Mouse (Mus musculus): Measurements from ENCODE around the gene Chga. TPM values are rescaled to one million over a fixed set of nuclear protein-coding genes. Genes with fewer than 3 reads are reported as not detected.

Chga gene
- total RNA-seq (2021): not detected
- long read RNA-seq, experiment 1: 0 reads
- long read RNA-seq, experiment 2: 0 reads

- intact Hi-C loops (cut with DNase I): no loop called here
- no peak for TF ChIP-seq CTCF (IDR thresholded peaks at IDR 0.05)
- Histone ChIP-seq H3K27ac (no peak within 1 kb of the TSS), H3K4me3 (no peak within 1 kb of the TSS)
- DNase-seq: peak; percentile 68
Observed at GRCm38 (mm10) chr12:102554721-102555516, at the start of gene Chga. TSS of gene Chga (plus strand) at chr12:102554969.

- intact Hi-C loops (cut with DNase I): loop anchor here (5.0 kb wide), 1 partner anchor 67 kb away; no protein-coding TSS in a partner anchor
Observed at GRCm38 (mm10) chr12:102505131-102505713, 49.5 kb upstream of the Chga start.

GRCm38 (mm10) chr12:102505949-102506348 is 48.8 kb upstream of the Chga start:
- DNase-seq: no peak
- intact Hi-C loops (cut with DNase I): loop anchor here (5.0 kb wide), 1 partner anchor 66 kb away; no protein-coding TSS in a partner anchor
- Histone ChIP-seq H3K4me3 (no peak overlapping the region), H3K27ac (no peak overlapping the region)
- TF ChIP-seq CTCF (IDR thresholded peaks at IDR 0.05): no peak

More at GRCm38 (mm10) chr12:102505131-102505713, 49.5 kb upstream of the Chga start:
- TF ChIP-seq CTCF (IDR thresholded peaks at IDR 0.05): no peak
- DNase-seq: no peak
- Histone ChIP-seq H3K27ac (no peak overlapping the region), H3K4me3 (no peak overlapping the region)

- intact Hi-C loops (cut with DNase I): no loop called here
- no peak for TF ChIP-seq CTCF (IDR thresholded peaks at IDR 0.05)
- no peak overlapping the region for H3K27ac ChIP-seq
Observed at GRCm38 (mm10) chr12:102511363-102511762, 43.4 kb upstream of the Chga start.

GRCm38 (mm10) chr12:102514151-102514550 is 40.6 kb upstream of the Chga start:
- TF ChIP-seq CTCF (IDR thresholded peaks at IDR 0.05): no peak
- intact Hi-C loops (cut with DNase I): no loop called here
- DNase-seq: no peak
- Histone ChIP-seq H3K27ac (no peak overlapping the region), H3K4me3 (no peak overlapping the region)

More at GRCm38 (mm10) chr12:102511363-102511762, 43.4 kb upstream of the Chga start:
- DNase-seq: no peak
- H3K4me3 ChIP-seq: no peak overlapping the region

GRCm38 (mm10) chr12:102514751-102515150 is 40.0 kb upstream of the Chga start:
- intact Hi-C loops (cut with DNase I): no loop called here
- no peak overlapping the region for H3K4me3 ChIP-seq
- TF ChIP-seq CTCF (IDR thresholded peaks at IDR 0.05): no peak
- H3K27ac ChIP-seq: no peak overlapping the region
- DNase-seq: no peak

GRCm38 (mm10) chr12:102516151-102516550 is 38.6 kb upstream of the Chga start:
- intact Hi-C loops (cut with DNase I): no loop called here
- TF ChIP-seq CTCF (IDR thresholded peaks at IDR 0.05): no peak
- Histone ChIP-seq H3K27ac (no peak overlapping the region), H3K4me3 (no peak overlapping the region)
- DNase-seq: no peak

- DNase-seq: no peak
- TF ChIP-seq CTCF (IDR thresholded peaks at IDR 0.05): no peak
- intact Hi-C loops (cut with DNase I): no loop called here
- Histone ChIP-seq H3K4me3 (no peak overlapping the region), H3K27ac (no peak overlapping the region)
Observed at GRCm38 (mm10) chr12:102517647-102518046, 37.1 kb upstream of the Chga start.

- DNase-seq: no peak
- intact Hi-C loops (cut with DNase I): no loop called here
- TF ChIP-seq CTCF (IDR thresholded peaks at IDR 0.05): no peak
- no peak overlapping the region for H3K27ac ChIP-seq
- no peak overlapping the region for H3K4me3 ChIP-seq
Observed at GRCm38 (mm10) chr12:102519929-102520720, 34.6 kb upstream of the Chga start.

- Histone ChIP-seq H3K27ac (no peak overlapping the region), H3K4me3 (no peak overlapping the region)
- intact Hi-C loops (cut with DNase I): no loop called here
- TF ChIP-seq CTCF (IDR thresholded peaks at IDR 0.05): no peak
- peak; percentile 25 for DNase-seq
Observed at GRCm38 (mm10) chr12:102521777-102522319, 32.9 kb upstream of the Chga start.

- intact Hi-C loops (cut with DNase I): loop anchor here (2.0 kb wide), 1 partner anchor 195 kb away; no protein-coding TSS in a partner anchor
- no peak for TF ChIP-seq CTCF (IDR thresholded peaks at IDR 0.05)
- DNase-seq: no peak
- Histone ChIP-seq H3K4me3 (no peak overlapping the region), H3K27ac (no peak overlapping the region)
Observed at GRCm38 (mm10) chr12:102524216-102524615, 30.6 kb upstream of the Chga start.

- peak; percentile 48 for DNase-seq
Observed at GRCm38 (mm10) chr12:102524760-102525159, 30.0 kb upstream of the Chga start.

More at GRCm38 (mm10) chr12:102524760-102525159, 30.0 kb upstream of the Chga start:
- Histone ChIP-seq H3K4me3 (no peak overlapping the region), H3K27ac (no peak overlapping the region)
- peak; percentile 57 for TF ChIP-seq CTCF (IDR thresholded peaks at IDR 0.05)
- intact Hi-C loops (cut with DNase I): loop anchor here (2.0 kb wide), 1 partner anchor 194 kb away; no protein-coding TSS in a partner anchor

Data from gastrocnemius, adult 2 months (tissue).